Mouse (Mus musculus): ENCODE measurements around the gene Tcf7l1. TPM values are rescaled to one million over a fixed set of nuclear protein-coding genes. Genes with fewer than 3 reads are reported as not detected.

Gene Tcf7l1
- total and polyA plus RNA-seq, 2 experiments from 2014 or later, result 3.1 to 5.8 TPM

GRCm38 (mm10) chr6:72584154-72584553, 204.9 kb downstream of the Tcf7l1 start:
- Histone ChIP-seq H3K4me3 (ENCODE audit: low read depth, low read length) (no peak overlapping the region), H3K27ac (ENCODE audit: low read depth, low read length) (no peak overlapping the region), H3K4me1 (ENCODE audit: insufficient read depth, low read length) (no peaks in the 10 kb centered on the region), H3K9me3 (ENCODE audit: low read length) (no peaks in the 10 kb centered on the region), H3K36me3 (ENCODE audit: insufficient read depth, low read length) (peaks cover 18% of the 10 kb centered on the region), H3K4me2 (ENCODE audit: low read depth, low read length, poor library complexity, severe bottlenecking) (no peak overlapping the region), H3K9ac (replicated peaks; ENCODE audit: low read length, poor library complexity, severe bottlenecking) (no peak overlapping the region), H3K27me3 (ENCODE audit: insufficient read depth, low read length) (no peaks in the 10 kb centered on the region)
- ATAC-seq (ENCODE audit: low FRiP score) (no peak), DNase-seq (ENCODE audit: low spot score) (no peak)
- no peak for TF ChIP-seq CTCF (IDR thresholded peaks at IDR 0.05)
- WGBS, result 88% methylated on average over 11 of the region's 11 CpGs

- no peaks in the 10 kb centered on the region for H3K27me3 ChIP-seq (ENCODE audit: insufficient read depth, low read length)
- no peak for ATAC-seq (ENCODE audit: low FRiP score)
- peaks cover 23% of the 10 kb centered on the region for H3K36me3 ChIP-seq (ENCODE audit: insufficient read depth, low read length)
- WGBS, result 88% methylated on average over 4 of the region's 4 CpGs
- H3K9me3 ChIP-seq (ENCODE audit: low read length), result no peaks in the 10 kb centered on the region
- no peak overlapping the region for H3K9ac ChIP-seq (replicated peaks; ENCODE audit: low read length, poor library complexity, severe bottlenecking)
- no peak overlapping the region for H3K4me3 ChIP-seq (ENCODE audit: low read depth, low read length)
- H3K27ac ChIP-seq (ENCODE audit: low read depth, low read length), result no peak overlapping the region
- no peaks in the 10 kb centered on the region for H3K4me1 ChIP-seq (ENCODE audit: insufficient read depth, low read length)
- no peak for TF ChIP-seq CTCF (IDR thresholded peaks at IDR 0.05)
- no peak overlapping the region for H3K4me2 ChIP-seq (ENCODE audit: low read depth, low read length, poor library complexity, severe bottlenecking)
- no peak for DNase-seq (ENCODE audit: low spot score)
Observed at GRCm38 (mm10) chr6:72583211-72583839, 205.7 kb downstream of the Tcf7l1 start.

GRCm38 (mm10) chr6:72581625-72582382, 207.2 kb downstream of the Tcf7l1 start:
- DNase-seq (ENCODE audit: low spot score) (no peak), ATAC-seq (ENCODE audit: low FRiP score) (no peak)
- no peaks in the 10 kb centered on the region for H3K27me3 ChIP-seq (ENCODE audit: insufficient read depth, low read length)
- peaks cover 22% of the 10 kb centered on the region for H3K36me3 ChIP-seq (ENCODE audit: insufficient read depth, low read length)
- no peak overlapping the region for H3K9ac ChIP-seq (replicated peaks; ENCODE audit: low read length, poor library complexity, severe bottlenecking)
- H3K4me1 ChIP-seq (ENCODE audit: insufficient read depth, low read length), result no peaks in the 10 kb centered on the region
- H3K4me2 ChIP-seq (ENCODE audit: low read depth, low read length, poor library complexity, severe bottlenecking), result no peak overlapping the region
- no peak for TF ChIP-seq CTCF (IDR thresholded peaks at IDR 0.05)
- H3K27ac ChIP-seq (ENCODE audit: low read depth, low read length), result no peak overlapping the region
- H3K9me3 ChIP-seq (ENCODE audit: low read length), result no peaks in the 10 kb centered on the region
- H3K4me3 ChIP-seq (ENCODE audit: low read depth, low read length), result no peak overlapping the region
- 76% methylated on average over 11 of the region's 11 CpGs for WGBS

Other genes starting within 250 kb of the Tcf7l1 start
- gene Capg, start 244.9 kb downstream of the Tcf7l1 start, total RNA-seq (2014; rRNA removed), result 6.7 and 12.2 TPM in 2 replicates
- 6.3 and 8.0 TPM in 2 replicates for gene Capg, start 244.9 kb downstream of the Tcf7l1 start, polyA plus RNA-seq (2015; fragmentation: Nextera tagmentation; extraction: Ambion mirVana)
- gene Elmod3, start 190.8 kb downstream of the Tcf7l1 start, total RNA-seq (2014; rRNA removed), result 12.5 and 18.3 TPM in 2 replicates
- 16.0 and 17.9 TPM in 2 replicates for gene Elmod3, start 190.8 kb downstream of the Tcf7l1 start, polyA plus RNA-seq (2015; fragmentation: Nextera tagmentation; extraction: Ambion mirVana)
- 4.4 and 4.5 TPM in 2 replicates for gene Retsat, start 190.8 kb downstream of the Tcf7l1 start, total RNA-seq (2014; rRNA removed)
- 6.8 and 7.5 TPM in 2 replicates for gene Retsat, start 190.8 kb downstream of the Tcf7l1 start, polyA plus RNA-seq (2015; fragmentation: Nextera tagmentation; extraction: Ambion mirVana)
- 34.2 and 36.2 TPM in 2 replicates for gene Tgoln1, start 172.3 kb downstream of the Tcf7l1 start, total RNA-seq (2014; rRNA removed)
- gene Tgoln1, start 172.3 kb downstream of the Tcf7l1 start, polyA plus RNA-seq (2015; fragmentation: Nextera tagmentation; extraction: Ambion mirVana), result 37.7 and 39.2 TPM in 2 replicates
- gene Kcmf1, start 110.7 kb upstream of the Tcf7l1 start, total RNA-seq (2014; rRNA removed), result 70.9 and 74.2 TPM in 2 replicates
- gene Kcmf1, start 110.7 kb upstream of the Tcf7l1 start, polyA plus RNA-seq (2015; fragmentation: Nextera tagmentation; extraction: Ambion mirVana), result 45.5 and 52.8 TPM in 2 replicates
- gene Tmsb10, start 169.5 kb upstream of the Tcf7l1 start, total RNA-seq (2014; rRNA removed), result 504 and 572 TPM in 2 replicates
- gene Tmsb10, start 169.5 kb upstream of the Tcf7l1 start, polyA plus RNA-seq (2015; fragmentation: Nextera tagmentation; extraction: Ambion mirVana), result 6,498 and 6,879 TPM in 2 replicates

All from midbrain, postnatal 0 days (tissue).